Mouse (Mus musculus) cerebellum, adult 11 months (tissue): ENCODE results near the gene Gm5114.
A peak's percentile ranks its signal among the peaks of the same experiment; 100 is the strongest.
"Not testable (repeated sequence)": the region's sequence is repeated elsewhere in the genome, so short reads cannot be mapped to it uniquely, and the experiment has no call there.

Experiments
- DNase-seq: peaks from one replicate; pipeline ENCODE4 v3.0.0; 2022

The Gm5114 gene

DNA sequence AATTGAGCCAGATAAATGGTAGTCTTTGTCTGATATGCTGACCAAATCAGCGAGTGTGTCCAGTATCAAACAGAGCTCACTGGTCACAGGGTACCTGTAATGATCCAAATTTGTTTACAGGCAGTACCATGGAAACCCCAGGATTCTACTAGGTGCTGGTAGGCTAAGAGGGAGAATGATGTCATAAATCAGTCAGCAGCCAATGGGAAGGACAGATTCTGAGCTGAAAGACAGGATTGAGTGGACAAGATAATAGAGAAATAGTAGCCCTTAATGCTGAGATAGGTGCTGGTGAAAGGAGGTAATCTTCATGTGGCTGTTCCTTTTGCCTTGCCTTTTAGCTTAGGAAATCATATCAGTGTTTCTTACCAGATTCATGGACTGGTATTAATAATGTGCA is at the start of gene Gm5114:
Gene Gm5114, minus strand, starts transcription at position 101 of the 400 bp plus-strand sequence.
- not testable (repeated sequence) for DNase-seq

- no peak for DNase-seq
These were observed 42.8 kb upstream of the Gm5114 start for GRCm38 (mm10) chr7:39455806-39456205.

DNA sequence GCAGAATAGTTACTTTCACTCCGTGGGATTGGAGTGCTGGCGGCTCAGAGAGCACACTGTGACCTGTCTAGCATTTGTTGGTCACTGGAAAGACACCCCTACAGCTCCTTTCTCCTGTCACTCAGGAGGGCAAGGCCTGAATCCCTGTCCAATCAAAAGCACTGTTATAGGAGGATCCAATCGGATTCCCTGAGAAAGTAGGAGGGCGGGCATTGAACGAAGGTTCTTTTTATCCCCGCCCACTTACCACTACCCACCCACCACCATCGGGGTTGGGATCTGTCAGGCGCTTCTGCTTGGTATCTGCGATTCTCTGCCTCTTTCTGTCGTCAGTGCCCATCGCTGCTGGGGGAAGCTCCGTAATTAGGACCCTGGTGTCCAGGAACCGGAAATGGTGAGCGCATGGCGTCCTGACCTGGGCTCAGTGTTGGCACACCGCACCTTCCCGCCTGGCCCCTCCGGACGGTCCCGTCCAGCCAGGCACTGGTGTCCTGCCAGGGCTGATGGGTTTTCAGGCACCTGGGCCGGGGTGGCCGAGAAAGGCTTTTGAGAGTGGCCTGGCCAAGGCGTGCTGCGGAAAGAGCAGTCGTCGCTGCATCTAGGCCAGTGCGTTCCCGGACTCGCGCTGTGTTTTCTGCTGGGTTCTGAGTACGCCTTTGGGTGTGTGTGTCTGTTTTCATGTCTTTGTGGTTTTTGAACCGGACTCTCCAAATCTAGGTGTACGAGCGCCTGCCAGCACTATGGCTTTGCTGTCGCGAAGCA is 36.5 kb upstream of the Gm5114 start:
- DNase-seq: peak; percentile 78

DNA sequence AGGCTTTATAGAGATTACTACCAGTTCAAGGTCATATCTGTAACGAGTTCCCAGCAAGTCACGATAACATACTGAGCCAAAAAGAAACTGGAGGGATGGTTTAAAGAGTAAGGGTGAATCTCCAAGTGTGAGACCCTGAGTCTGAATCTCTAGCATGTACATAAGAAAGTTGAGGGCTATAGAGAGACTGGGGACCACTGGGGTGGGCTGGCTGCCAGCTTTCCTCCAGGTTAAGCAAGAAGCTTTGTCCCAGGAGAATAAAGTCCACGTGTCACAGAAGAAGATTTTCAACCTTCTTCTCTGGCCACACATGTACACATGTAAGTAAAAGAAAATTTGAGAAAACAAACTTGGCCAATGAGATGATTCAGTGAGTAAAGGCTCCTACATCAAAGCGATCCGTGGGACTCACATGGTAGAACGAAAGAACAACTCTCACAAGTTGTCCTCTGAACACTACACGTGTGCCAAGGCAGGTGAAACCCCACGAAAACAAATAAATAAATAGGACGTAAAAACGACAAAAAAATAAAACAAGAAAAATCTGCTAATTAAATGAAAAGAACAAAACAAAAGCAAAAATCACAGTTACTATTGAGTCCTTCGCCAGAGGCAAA is 35.8 kb upstream of the Gm5114 start:
- peak; percentile 32 for DNase-seq

GRCm38 (mm10) chr7:39441237-39441636 is 28.3 kb upstream of the Gm5114 start:
- no peak for DNase-seq

DNA sequence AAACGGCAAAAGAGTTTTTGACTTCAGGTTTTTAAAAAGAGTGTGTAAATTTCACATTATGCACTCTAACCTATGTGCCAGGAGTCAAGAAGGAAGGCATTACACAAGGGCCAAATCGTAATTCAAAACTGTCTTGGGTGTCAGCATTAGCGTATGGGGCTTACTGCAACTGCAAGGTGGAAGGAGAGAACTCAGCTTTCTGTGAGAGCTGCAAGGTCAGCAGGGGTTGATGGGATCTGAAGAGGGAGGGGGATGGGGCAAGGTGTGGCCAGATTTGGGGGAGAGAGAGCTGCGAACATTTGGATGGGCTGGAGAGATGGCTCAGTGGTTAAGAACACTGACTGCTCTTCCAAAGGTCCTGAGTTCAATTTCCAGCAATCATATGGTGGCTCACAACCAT is 27.4 kb upstream of the Gm5114 start:
- DNase-seq: no peak
